Mouse (Mus musculus) ES-E14 (cell line): ENCODE measurements at regions not wholly inside any gene's neighbourhood (a gene's known extent, or its start where the extent isn't known, plus 50 kb on each side); places are given as distances from the start of the nearest gene placed in this dataset.

ENCODE experiments used
- DNase-seq: peaks from one replicate; pipeline ENCODE4 v3.0.0-alpha.2; 2013; ENCODE audit warnings: low read depth, low spot score
- H3K27ac ChIP-seq: 2 replicates; pipeline ENCODE4 v1.5.1; 2012; ENCODE audit warnings: low read depth, mild to moderate bottlenecking, low read length, moderate library complexity, mixed read lengths; ENCODE audit not compliant: poor library complexity, insufficient read depth, severe bottlenecking
- H3K36me3 ChIP-seq: 2 replicates; pipeline ENCODE4 v1.6.1; 2012; ENCODE audit warnings: mild to moderate bottlenecking, low read length, moderate library complexity, mixed read lengths; ENCODE audit not compliant: control insufficient read depth, poor library complexity, insufficient read depth, severe bottlenecking
- H3K4me1 ChIP-seq, 2 experiments: fragments of 150-350 bp in 1 of 2; sonication (generic) in 1 of 2; 2 replicates each; pipeline ENCODE4 v1.6.1; 2012; ENCODE audit warnings: low read length in 2 of 2, mild to moderate bottlenecking in 1 of 2, mixed read lengths in 1 of 2; ENCODE audit not compliant: control insufficient read depth in 2 of 2, insufficient read depth in 2 of 2, poor library complexity in 1 of 2
- H3K4me3 ChIP-seq, 2 experiments: fragments of 150-350 bp in 1 of 2; sonication (generic) in 1 of 2; 2 replicates each; pipeline ENCODE4 v1.5.1; 2012; ENCODE audit warnings: low read length in 2 of 2, low read depth in 1 of 2, mild to moderate bottlenecking in 1 of 2, mixed read lengths in 1 of 2; ENCODE audit not compliant: insufficient read depth in 1 of 2, poor library complexity in 1 of 2, severe bottlenecking in 1 of 2
- H3K9ac ChIP-seq: 2 replicates; pipeline ENCODE4 v1.6.1; 2012; ENCODE audit warnings: low read depth, mild to moderate bottlenecking, low read length, mixed read lengths; ENCODE audit not compliant: poor library complexity, insufficient read depth, severe bottlenecking
- H3K9me3 ChIP-seq: fragments of 150-350 bp; sonication (generic); 2 replicates; pipeline ENCODE4 v1.6.1; 2012; ENCODE audit warnings: low read depth, mild to moderate bottlenecking, low read length; ENCODE audit not compliant: control insufficient read depth, insufficient read depth
- CHD2 ChIP-seq: IDR thresholded peaks from 2 replicates; pipeline ENCODE4 v1.6.1; 2014; ENCODE audit warnings: mild to moderate bottlenecking, low read depth, low read length, inconsistent platforms
- HCFC1 ChIP-seq: IDR thresholded peaks from 2 replicates; pipeline ENCODE4 v1.6.1; 2012; ENCODE audit warnings: low read length, inconsistent platforms, borderline replicate concordance; ENCODE audit not compliant: insufficient read depth
- MAFK ChIP-seq: IDR thresholded peaks from 2 replicates; pipeline ENCODE4 v1.6.1; 2014; ENCODE audit warnings: mild to moderate bottlenecking, low read depth, low read length, inconsistent platforms; ENCODE audit not compliant: insufficient read depth
- ZC3H11A ChIP-seq: IDR thresholded peaks from 2 replicates; pipeline ENCODE4 v1.6.1; 2012; ENCODE audit warnings: low read depth, mild to moderate bottlenecking, inconsistent platforms, low read length, borderline replicate concordance
- ZNF384 ChIP-seq: IDR thresholded peaks from 2 replicates; pipeline ENCODE4 v1.6.1; 2012; ENCODE audit warnings: low read depth, low read length, inconsistent platforms
- in situ Hi-C, 2 experiments: fragments of 600-800 bp; cut with MboI; formaldehyde crosslinking; loops; one replicate each; pipeline ENCODE4 v1.15.1; 2025; ENCODE audit warnings: low sequenced_read_pairs in 2 of 2, inconsistent platforms in 1 of 2; ENCODE audit not compliant: unreplicated experiment in 2 of 2

- Histone ChIP-seq H3K4me3 (no peak overlapping the region), H3K4me1 (no peaks in the 10 kb centered on the region), H3K9ac (no peak overlapping the region), H3K36me3 (no peaks in the 10 kb centered on the region), H3K27ac (no peak overlapping the region), H3K9me3 (no peaks in the 10 kb centered on the region)
- no peak for DNase-seq
- in situ Hi-C loops: no loop called here
- TF ChIP-seq ZC3H11A: no peak
- no peak for TF ChIP-seq HCFC1
- TF ChIP-seq CHD2: no peak
- no peak for TF ChIP-seq MAFK
- no peak for TF ChIP-seq ZNF384
These were observed 421.3 kb downstream of the Plod2 start for GRCm38 (mm10) chr9:92963275-92963674.

GRCm38 (mm10) chr9:92991759-92992158 lies 449.7 kb downstream of the Plod2 start:
- H3K4me3 ChIP-seq: no peak overlapping the region
- no peak for DNase-seq
- no peak for TF ChIP-seq ZNF384
- TF ChIP-seq ZC3H11A: no peak
- no peak for TF ChIP-seq CHD2
- TF ChIP-seq HCFC1: no peak
- no peak for TF ChIP-seq MAFK
- H3K9ac ChIP-seq: no peak overlapping the region
- in situ Hi-C loops: no loop called here
- H3K27ac ChIP-seq: no peak overlapping the region
- H3K9me3 ChIP-seq: no peaks in the 10 kb centered on the region
- H3K36me3 ChIP-seq: no peaks in the 10 kb centered on the region
- no peaks in the 10 kb centered on the region for H3K4me1 ChIP-seq

GRCm38 (mm10) chr9:92996156-92996555 lies 454.1 kb downstream of the Plod2 start:
- H3K36me3 ChIP-seq: no peaks in the 10 kb centered on the region
- TF ChIP-seq ZC3H11A (no peak), ZNF384 (no peak), CHD2 (no peak), HCFC1 (no peak), MAFK (no peak)
- H3K27ac ChIP-seq: no peak overlapping the region
- no peaks in the 10 kb centered on the region for H3K4me1 ChIP-seq
- H3K9me3 ChIP-seq: no peaks in the 10 kb centered on the region
- H3K4me3 ChIP-seq: no peak overlapping the region
- no peak for DNase-seq
- in situ Hi-C loops: no loop called here
- H3K9ac ChIP-seq: no peak overlapping the region

GRCm38 (mm10) chr9:93005182-93005953 lies 463.3 kb downstream of the Plod2 start:
- TF ChIP-seq CHD2 (no peak), ZC3H11A (no peak), HCFC1 (no peak), ZNF384 (no peak), MAFK (no peak)
- Histone ChIP-seq H3K36me3 (no peaks in the 10 kb centered on the region), H3K9me3 (no peaks in the 10 kb centered on the region), H3K4me1 (no peaks in the 10 kb centered on the region), H3K27ac (no peak overlapping the region), H3K4me3 (no peak overlapping the region), H3K9ac (no peak overlapping the region)
- DNase-seq: no peak
- in situ Hi-C loops: no loop called here
